8 mouse cellular contexts compared by ENCODE assay signal in the genomic region with DNA sequence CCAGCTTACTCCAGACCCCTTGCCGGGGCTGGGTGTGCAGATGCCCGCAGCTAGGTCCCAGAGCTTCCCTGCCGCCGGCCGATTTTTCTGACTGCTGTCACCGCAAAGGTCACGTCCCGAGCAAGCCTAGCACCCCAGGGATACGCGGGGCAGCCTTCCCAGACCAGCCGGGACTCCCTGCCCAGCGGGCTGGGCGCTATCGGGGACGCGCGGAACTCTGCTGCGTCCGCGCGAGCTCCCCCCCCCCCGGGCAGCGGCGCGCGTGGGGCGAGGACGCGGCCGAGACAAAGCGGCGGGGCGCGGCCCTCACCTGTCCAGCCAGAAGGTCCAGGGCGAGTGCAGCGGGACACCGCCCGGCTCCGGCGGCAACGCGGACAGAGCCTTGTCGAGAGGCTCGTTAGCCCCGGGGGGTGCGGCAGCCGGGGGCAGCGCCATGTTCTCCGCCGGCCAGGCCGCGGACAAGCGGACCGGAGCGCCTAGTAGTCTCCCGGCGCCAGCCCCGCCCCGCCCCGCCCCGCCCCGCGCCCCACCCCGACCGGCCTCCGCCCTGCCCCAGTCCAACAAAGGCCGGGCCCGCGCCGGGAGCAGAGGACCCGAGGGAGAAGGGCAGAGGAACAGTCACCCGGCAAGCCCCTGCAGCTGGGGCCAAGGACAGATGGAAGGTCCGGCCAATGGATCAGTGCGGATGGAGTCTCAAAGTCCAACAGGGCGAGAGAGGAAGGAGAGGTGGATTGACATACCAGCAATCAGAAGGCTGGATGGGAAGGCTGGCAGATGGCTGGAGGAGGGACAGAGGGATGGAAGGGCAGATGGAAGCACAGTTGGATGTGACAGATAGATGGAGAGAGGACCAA. TPM values are rescaled to one million over a fixed set of nuclear protein-coding genes. Genes with fewer than 3 reads are reported as not detected.
DNase-seq lines count a peak whose midpoint lies in the region; ATAC-seq lines count a peak whose summit lies in the region.

Eif4e3 (minus strand) TSS at position 454 of the 854 bp plus-strand sequence.
Gm20696 (minus strand) TSS at position 480 of the 854 bp plus-strand sequence.

- peaks cover 19% of the 10 kb centered on the region; the same call in 1 of the 2 replicates for H3K4me1 ChIP-seq in liver, embryonic 12.5 days

- H3K9ac ChIP-seq in liver, embryonic 12.5 days = peak within 1 kb of the TSS; percentile 57

- WGBS in liver, embryonic 12.5 days (ENCODE audit: insufficient replicate concordance) = 1% methylated on average over 74 of the region's 75 CpGs

- H3K27me3 ChIP-seq in liver, embryonic 12.5 days (replicated peaks) = peaks cover 68% of the 10 kb centered on the region

- peak within 1 kb of the TSS; percentile 80 for H3K4me2 ChIP-seq in liver, embryonic 12.5 days

- intact Hi-C loops in left cerebral cortex, postnatal 4 days (cut with DNase I) = no loop called here
- intact Hi-C loops in gastrocnemius, postnatal 36 days (cut with DNase I) = no loop called here

- no peaks in the 10 kb centered on the region for H3K9me3 ChIP-seq in liver, embryonic 12.5 days (replicated peaks)

- no peak within 1 kb of the TSS for H3K27ac ChIP-seq in liver, embryonic 12.5 days

- peak; percentile 2 for ATAC-seq in inflammation-experienced regulatory T-cells, adult 6 months
- peak; percentile 53; the same call in 1 of the 2 replicates for ATAC-seq in liver, embryonic 12.5 days
- ATAC-seq in monocyte, adult 5-6 weeks (replicated peaks; ENCODE audit: insufficient number of reproducible peaks, low FRiP score, low TSS enrichment, poor library complexity, severe bottlenecking) = no peak

- DNase-seq in left cerebral cortex, postnatal 4 days = peak; percentile 84
- DNase-seq in left cerebral cortex, adult 8-10 months (ENCODE audit: low spot score in 2 of 2) = no peak
- DNase-seq in cerebellum, postnatal 25 days = peak; percentile 88 to 91
- DNase-seq in gastrocnemius, postnatal 36 days = peak; percentile 61 to 64
- peak; percentile 49 for DNase-seq in thymus, postnatal 14 days

- no peaks in the 10 kb centered on the region for H3K36me3 ChIP-seq in liver, embryonic 12.5 days

- H3K4me3 ChIP-seq in liver, embryonic 12.5 days = peak within 1 kb of the TSS; percentile 63

RNA-seq across cellular contexts. Expression of gene Eif4e3, which starts in this region (rescaled TPM):
- total RNA-seq in left cerebral cortex, postnatal 4 days (2021) = 10 to 100 TPM; 13.9 to 16.0 TPM
- 10 to 100 TPM; 19.5 to 21.7 (median 21.2) TPM for total RNA-seq in left cerebral cortex, adult 8-10 months (2022)
- total RNA-seq in gastrocnemius, postnatal 36 days (2021) = 10 to 100 TPM; 24.3 to 29.6 TPM
- 10 to 100 TPM; 23.0 to 31.4 (median 29.9) TPM for polyA plus RNA-seq in inflammation-experienced regulatory T-cells, adult 6 months (2017; shearing (Covaris generic))
- polyA plus RNA-seq in liver, embryonic 12.5 days (2016; fragmentation: Nextera tagmentation; extraction: Ambion mirVana) = 2.3 and 2.4 TPM in 2 replicates
- 23.3 to 33.9 TPM (median 30.5 TPM) in 3 replicates for total RNA-seq in monocyte, adult 5-6 weeks (2017)

RNA-seq across cellular contexts. Expression of gene Gm20696, which starts in this region (rescaled TPM):
- 10 to 100 TPM; 11.2 to 15.9 TPM for total RNA-seq in left cerebral cortex, postnatal 4 days (2021)
- total RNA-seq in left cerebral cortex, adult 8-10 months (2022) = 1 to 10 TPM; 7.2 to 9.9 (median 9.3) TPM
- total RNA-seq in gastrocnemius, postnatal 36 days (2021) = 1 to 10 TPM; 1.4 to 1.6 TPM
- polyA plus RNA-seq in inflammation-experienced regulatory T-cells, adult 6 months (2017; shearing (Covaris generic)) = 10 to 100 TPM in 2 of 3 experiments, under 1 TPM in 1; 0.88 to 21.2 (median 18.7) TPM
- 1.4 and 3.0 TPM in 2 replicates for polyA plus RNA-seq in liver, embryonic 12.5 days (2016; fragmentation: Nextera tagmentation; extraction: Ambion mirVana)
- total RNA-seq in monocyte, adult 5-6 weeks (2017) = 12.8 to 26.5 TPM (median 21.5 TPM) in 3 replicates

Comparison
In these comparisons a context has a peak if more than half of its experiments do, and no peak if none do; other contexts are left out.
1. DNase-seq: peak in left cerebral cortex, postnatal 4 days (single experiment), cerebellum, postnatal 25 days (2 of 2), gastrocnemius, postnatal 36 days (2 of 2) and thymus, postnatal 14 days (single experiment); none in left cerebral cortex, adult 8-10 months (0 of 2).